Mouse (Mus musculus) CH12.LX (cell line): Measurements from ENCODE around the gene Sgsm1. TPM values are rescaled to one million over a fixed set of nuclear protein-coding genes. Genes with fewer than 3 reads are reported as not detected.

Experiments
- DNase-seq: peaks from one replicate; pipeline ENCODE4 v3.0.0-alpha.2; 2013; ENCODE audit errors: extremely low read depth
- H3K27ac ChIP-seq: 2 replicates; pipeline ENCODE4 v1.5.1; 2012; ENCODE audit warnings: low read depth, mild to moderate bottlenecking, control low read depth, moderate library complexity; ENCODE audit not compliant: insufficient read depth
- H3K27me3 ChIP-seq: replicated peaks from 2 replicates; pipeline ENCODE3; 2012; ENCODE audit warnings: inconsistent platforms
- H3K36me3 ChIP-seq, 2 experiments: replicated peaks in 1 of 2; 2 replicates each; pipeline versions ENCODE3 to v1.6.1; 2012; ENCODE audit warnings: inconsistent platforms in 1 of 2, low read length in 1 of 2, mild to moderate bottlenecking in 1 of 2, mixed read lengths in 1 of 2, moderate library complexity in 1 of 2; ENCODE audit not compliant: control insufficient read depth in 1 of 2, insufficient read depth in 1 of 2
- H3K4me1 ChIP-seq, 2 experiments: 2 replicates each; pipeline ENCODE4 v1.6.1; 2012; ENCODE audit warnings: inconsistent platforms in 1 of 2, moderate library complexity in 1 of 2; ENCODE audit not compliant: insufficient read depth in 2 of 2, control insufficient read depth in 1 of 2
- H3K4me2 ChIP-seq: 2 replicates; pipeline ENCODE4 v1.6.1; 2012; ENCODE audit warnings: low read depth, mild to moderate bottlenecking, control low read depth; ENCODE audit not compliant: poor library complexity, insufficient read depth, severe bottlenecking
- H3K4me3 ChIP-seq, 3 experiments: fragments of 150-350 bp in 1 of 3; sonication (generic) in 1 of 3; replicated peaks in 1 of 3; 2 replicates each; pipeline versions ENCODE3 to v1.5.1; 2011 to 2012; ENCODE audit warnings: low read depth in 2 of 3, low read length in 2 of 3, mild to moderate bottlenecking in 2 of 3, moderate library complexity in 2 of 3, control low read depth in 1 of 3, improper control_type of control experiment in 1 of 3, inconsistent platforms in 1 of 3, mixed read lengths in 1 of 3; ENCODE audit not compliant: poor library complexity in 1 of 3
- H3K79me2 ChIP-seq: replicated peaks from 2 replicates; pipeline ENCODE4 v1.6.1; 2012; ENCODE audit warnings: mild to moderate bottlenecking, moderate library complexity; ENCODE audit not compliant: control insufficient read depth, poor library complexity, insufficient read depth, severe bottlenecking; ENCODE audit errors: extremely low read depth
- H3K9ac ChIP-seq: 2 replicates; pipeline ENCODE4 v1.6.1; 2012; ENCODE audit warnings: low read depth, mild to moderate bottlenecking, control low read depth, moderate library complexity; ENCODE audit not compliant: insufficient read depth
- H3K9me3 ChIP-seq: replicated peaks from 2 replicates; pipeline ENCODE3; 2012; ENCODE audit warnings: low read length, inconsistent platforms, mixed read lengths
- BHLHE40 ChIP-seq: IDR thresholded peaks from 2 replicates; pipeline ENCODE4 v1.6.1; 2011; ENCODE audit warnings: mild to moderate bottlenecking, low read depth, low read length, improper control_type of control experiment
- CTCF ChIP-seq, 2 experiments: IDR thresholded peaks in 1 of 2; conservative IDR thresholded peaks in 1 of 2; 2 replicates each; pipeline ENCODE4 v1.5.1; 2011 to 2012; ENCODE audit warnings: low read depth in 2 of 2, low read length in 2 of 2, improper control_type of control experiment in 1 of 2, inconsistent platforms in 1 of 2, mild to moderate bottlenecking in 1 of 2, moderate library complexity in 1 of 2
- E2F4 ChIP-seq: IDR thresholded peaks from 2 replicates; pipeline ENCODE4 v1.6.1; 2011; ENCODE audit warnings: low read depth, low read length, improper control_type of control experiment; ENCODE audit not compliant: insufficient replicate concordance
- EP300 ChIP-seq: IDR thresholded peaks from 2 replicates; pipeline ENCODE4 v1.6.1; 2011; ENCODE audit warnings: low read length, improper control_type of control experiment
- ETS1 ChIP-seq: conservative IDR thresholded peaks from 2 replicates; pipeline ENCODE4 v1.6.1; 2012; ENCODE audit warnings: low read depth, mild to moderate bottlenecking, inconsistent platforms, low read length, improper control_type of control experiment, moderate library complexity
- GABPA ChIP-seq: IDR thresholded peaks from 2 replicates; pipeline ENCODE4 v1.6.1; 2012; ENCODE audit warnings: low read depth, low read length, improper control_type of control experiment, inconsistent platforms; ENCODE audit not compliant: insufficient replicate concordance
- IRF4 ChIP-seq: IDR thresholded peaks from 2 replicates; pipeline ENCODE4 v1.6.1; 2014; ENCODE audit warnings: low read depth, mild to moderate bottlenecking, inconsistent platforms, low read length, improper control_type of control experiment
- JUN ChIP-seq: IDR thresholded peaks from 2 replicates; pipeline ENCODE4 v1.6.1; 2011; ENCODE audit warnings: low read depth, mild to moderate bottlenecking, low read length, improper control_type of control experiment, moderate library complexity; ENCODE audit not compliant: insufficient read depth
- JUND ChIP-seq: conservative IDR thresholded peaks from 2 replicates; pipeline ENCODE4 v1.6.1; 2011; ENCODE audit warnings: low read depth, low read length, improper control_type of control experiment
- MAFK ChIP-seq: IDR thresholded peaks from 2 replicates; pipeline ENCODE4 v1.6.1; 2011; ENCODE audit warnings: low read length, improper control_type of control experiment; ENCODE audit not compliant: insufficient replicate concordance
- MAZ ChIP-seq: IDR thresholded peaks from 2 replicates; pipeline ENCODE4 v1.6.1; 2012; ENCODE audit warnings: low read depth, mild to moderate bottlenecking, inconsistent platforms, low read length, improper control_type of control experiment, moderate library complexity
- MXI1 ChIP-seq: IDR thresholded peaks from 2 replicates; pipeline ENCODE4 v1.6.1; 2011; ENCODE audit warnings: mild to moderate bottlenecking, low read depth, low read length, improper control_type of control experiment
- MYC ChIP-seq: IDR thresholded peaks from 2 replicates; pipeline ENCODE4 v1.6.1; 2011; ENCODE audit warnings: low read depth, mild to moderate bottlenecking, improper control_type of control experiment, low read length
- NRF1 ChIP-seq: IDR thresholded peaks from 2 replicates; pipeline ENCODE4 v1.6.1; 2014; ENCODE audit warnings: low read depth, mild to moderate bottlenecking, inconsistent platforms, low read length, improper control_type of control experiment, moderate library complexity
- POLR2AphosphoS2 ChIP-seq: IDR thresholded peaks from 2 replicates; pipeline ENCODE4 v1.6.1; 2011; ENCODE audit warnings: low read depth, low read length, improper control_type of control experiment
- RAD21 ChIP-seq: IDR thresholded peaks from 2 replicates; pipeline ENCODE4 v1.6.1; 2011; ENCODE audit warnings: low read depth, mild to moderate bottlenecking, low read length, improper control_type of control experiment, moderate library complexity
- RCOR1 ChIP-seq: conservative IDR thresholded peaks from 2 replicates; pipeline ENCODE4 v1.6.1; 2012; ENCODE audit warnings: low read depth, mild to moderate bottlenecking, inconsistent platforms, low read length, improper control_type of control experiment
- SIN3A ChIP-seq: IDR thresholded peaks from 2 replicates; pipeline ENCODE4 v1.6.1; 2012; ENCODE audit warnings: low read length, improper control_type of control experiment, inconsistent platforms
- SMC3 ChIP-seq: IDR thresholded peaks from 2 replicates; pipeline ENCODE4 v1.6.1; 2011; ENCODE audit warnings: low read depth, low read length, improper control_type of control experiment
- UBTF ChIP-seq: IDR thresholded peaks from 2 replicates; pipeline ENCODE4 v1.6.1; 2012; ENCODE audit warnings: low read depth, mild to moderate bottlenecking, inconsistent platforms, low read length, improper control_type of control experiment, moderate library complexity
- USF1 ChIP-seq: IDR thresholded peaks from 2 replicates; pipeline ENCODE4 v1.6.1; 2014; ENCODE audit warnings: low read depth, mild to moderate bottlenecking, inconsistent platforms, low read length, improper control_type of control experiment
- USF2 ChIP-seq: conservative IDR thresholded peaks from 2 replicates; pipeline ENCODE4 v1.6.1; 2011; ENCODE audit warnings: low read depth, low read length, improper control_type of control experiment
- ZMIZ1 ChIP-seq: IDR thresholded peaks from 2 replicates; pipeline ENCODE4 v1.6.1; 2012; ENCODE audit warnings: low read depth, mild to moderate bottlenecking, inconsistent platforms, low read length, improper control_type of control experiment
- ZNF384 ChIP-seq: IDR thresholded peaks from 2 replicates; pipeline ENCODE4 v1.6.1; 2012; ENCODE audit warnings: low read depth, low read length, improper control_type of control experiment, inconsistent platforms
- dilution Hi-C: fragments of 300-500 bp; cut with MboI; formaldehyde crosslinking; loops from 2 replicates; pipeline ENCODE4 v1.14.3; 2020; ENCODE audit warnings: low sequenced_read_pairs; ENCODE audit not compliant: extremely low pct_unique_long_range_greater_than_20kb, extremely low pct_ligation_motif_present
- in situ Hi-C: fragments of 300-500 bp; cut with MboI; formaldehyde crosslinking; loops from 3 replicates; pipeline ENCODE4 v1.14.3; 2019; ENCODE audit warnings: low sequenced_read_pairs, low pct_ligation_motif_present, low pct_unique_long_range_greater_than_20kb, mixed read lengths
- polyA plus RNA-seq: library from polyadenylated mRNA; unstranded; fragments of >175 nt; gene quantifications from 2 replicates; pipeline ENCODE4 v1.2.1, GENCODE M21; 2012; ENCODE audit warnings: low read depth; ENCODE audit not compliant: insufficient read length
- total RNA-seq, 2 experiments: library from RNA; depleted of rRNA; stranded (reverse); fragments of 300-350 nt in 1 of 2; fragments of >200 nt in 1 of 2; gene quantifications; 2 replicates each; pipeline ENCODE4 v1.2.3; 2012 to 2014

Sgsm1 gene
- total and polyA plus RNA-seq, 3 experiments, result 0.08 TPM; not detected in 2

DNA sequence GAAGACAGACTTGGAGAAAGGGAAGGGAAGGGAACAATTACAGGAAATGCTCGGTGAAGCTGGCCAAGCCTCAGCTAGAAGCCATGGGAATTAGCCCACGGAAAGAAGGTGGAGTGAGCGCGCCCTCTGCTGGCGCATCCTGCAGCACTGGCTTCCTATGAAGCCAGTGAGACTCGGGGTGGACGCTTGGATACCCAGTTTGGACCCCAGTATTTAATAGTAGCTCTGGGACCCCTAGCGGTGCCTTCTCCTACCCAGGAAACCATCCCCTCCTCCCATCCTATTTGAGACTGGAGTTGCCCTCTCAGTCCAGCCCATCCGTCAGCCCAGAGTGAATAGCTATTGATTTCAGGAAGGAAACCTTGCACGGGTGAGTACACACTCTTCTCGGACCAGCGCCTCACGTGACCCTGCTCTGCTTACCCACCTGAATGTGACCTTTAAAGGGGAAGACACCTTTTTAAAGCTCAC, 83.9 kb downstream of the Sgsm1 start, which contains the start of gene Tmem211:
Gene Tmem211 (plus strand): TSS at position 278 of the 471 bp plus-strand sequence.
- TF ChIP-seq SMC3, result peak; percentile 53
- TF ChIP-seq SIN3A, result no peak
- TF ChIP-seq POLR2AphosphoS2, result no peak
- peak; percentile 68 to 70 for TF ChIP-seq CTCF (conservative IDR thresholded peaks at IDR 0.05 in 1 of 2, IDR thresholded peaks at IDR 0.05 in 1 of 2; ENCODE audit: low read depth in 2 of 2, low read length in 2 of 2)
- TF ChIP-seq MXI1, result no peak
- no peak for TF ChIP-seq UBTF
- no peak for TF ChIP-seq RCOR1
- peak; percentile 51 for TF ChIP-seq USF2
- no peak for TF ChIP-seq IRF4
- TF ChIP-seq BHLHE40, result peak; percentile 81
- TF ChIP-seq GABPA, result no peak
- TF ChIP-seq ZMIZ1, result no peak
- TF ChIP-seq JUND, result no peak
- no peak for TF ChIP-seq EP300
- TF ChIP-seq RAD21, result peak; percentile 66
- no peak for TF ChIP-seq JUN
- TF ChIP-seq MAFK, result no peak
- TF ChIP-seq MAZ, result no peak
- TF ChIP-seq USF1, result peak; percentile 50
- TF ChIP-seq MYC, result no peak
- no peak for TF ChIP-seq NRF1
- no peak for TF ChIP-seq E2F4
- TF ChIP-seq ZNF384, result no peak
- TF ChIP-seq ETS1, result no peak
- Histone ChIP-seq H3K4me1 (peaks cover 0 to 12% of the 10 kb centered on the region in 2 experiments; a peak in 2 of 4 replicates), H3K4me2 (no peak within 1 kb of the TSS), H3K9me3 (no peaks in the 10 kb centered on the region), H3K36me3 (no peaks in the 10 kb centered on the region), H3K4me3 (no peak within 1 kb of the TSS), H3K27me3 (peaks cover 43% of the 10 kb centered on the region), H3K79me2 (no peaks in the 10 kb centered on the region), H3K9ac (no peak within 1 kb of the TSS), H3K27ac (no peak within 1 kb of the TSS)
- in situ Hi-C loops, result loop anchor here (5.0 kb wide), 1 partner anchor 44 kb away; no protein-coding TSS in a partner anchor
- peak; percentile 55 for DNase-seq
- dilution Hi-C loops, result no loop called here
